ENCODE assay signal across 41 mouse cellular contexts in the genomic region with DNA sequence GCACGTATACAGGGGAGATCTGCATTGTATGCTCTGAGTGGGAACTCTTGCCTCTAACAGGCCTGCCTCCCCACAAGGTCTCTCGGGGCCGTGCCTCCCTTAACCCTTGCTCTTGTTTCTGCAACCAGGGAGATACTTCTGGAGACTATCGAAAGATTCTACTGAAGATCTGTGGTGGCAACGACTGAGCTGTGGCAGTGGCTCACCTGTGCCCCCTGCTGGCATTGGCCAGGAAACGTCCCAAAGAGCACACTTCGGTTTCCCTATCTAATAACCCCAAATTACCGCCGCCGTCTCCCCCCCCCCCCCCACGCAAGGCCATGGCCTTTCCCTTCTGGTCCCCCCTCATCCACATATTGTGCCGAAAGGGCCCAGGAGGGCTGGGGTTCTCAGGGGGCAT. TPM values are rescaled to one million over a fixed set of nuclear protein-coding genes. Genes with fewer than 3 reads are reported as not detected.
"Had no signal": no experiment of that assay in that cellular context is flagged by ENCODE, and none has a peak within 500 bp of the region (broad histone marks: within the 10 kb centered on the region; RNA-seq: fewer than 3 reads in every experiment).

No protein-coding gene starts in this region.

RNA-seq across cellular contexts. Expression of a gene that starts 16.9 kb away (rescaled TPM):
- polyA plus RNA-seq: inflammation-experienced regulatory T-cells, adult 6 months had no signal

RNA-seq across cellular contexts. Expression of a gene that starts 47.3 kb away (rescaled TPM):
- total RNA-seq: heart, postnatal 25 days; heart, postnatal 4 days had no signal
- polyA plus RNA-seq: inflammation-experienced regulatory T-cells, adult 6 months; kidney, adult 2 months; large intestine, adult 2 months had no signal

RNA-seq across cellular contexts. Expression of a gene that starts 55.7 kb away (rescaled TPM):
- total RNA-seq: heart, postnatal 10 days; heart, postnatal 14 days; heart, postnatal 25 days; heart, postnatal 36 days; heart, postnatal 4 days; hindbrain, postnatal 0 days; layer of hippocampus, adult 18-20 months; layer of hippocampus, adult 2 months; layer of hippocampus, adult 8-10 months; layer of hippocampus, postnatal 10 days; layer of hippocampus, postnatal 14 days; layer of hippocampus, postnatal 25 days; layer of hippocampus, postnatal 36 days; left cerebral cortex, adult 18-20 months; left cerebral cortex, adult 2 months had no signal
- polyA plus RNA-seq: heart, embryonic 10.5 days; heart, embryonic 11.5 days; heart, embryonic 12.5 days; heart, embryonic 13.5 days; heart, embryonic 14.5 days; heart, embryonic 15.5 days; heart, embryonic 16.5 days; heart, postnatal 0 days; hindbrain, embryonic 10.5 days; hindbrain, embryonic 11.5 days; hindbrain, embryonic 12.5 days; hindbrain, embryonic 13.5 days; hindbrain, embryonic 14.5 days; hindbrain, embryonic 15.5 days; hindbrain, embryonic 16.5 days; hindbrain, postnatal 0 days; intestine, embryonic 14.5 days; intestine, embryonic 15.5 days; intestine, embryonic 16.5 days; intestine, postnatal 0 days; kidney, adult 2 months; kidney, embryonic 14.5 days; kidney, embryonic 15.5 days; kidney, embryonic 16.5 days; kidney, postnatal 0 days; large intestine, adult 2 months had no signal

RNA-seq across cellular contexts. Expression of a gene that starts 56.4 kb away (rescaled TPM):
- total RNA-seq: heart, postnatal 10 days; heart, postnatal 14 days; heart, postnatal 25 days; heart, postnatal 36 days; heart, postnatal 4 days; hindbrain, postnatal 0 days; layer of hippocampus, adult 18-20 months; layer of hippocampus, adult 2 months; layer of hippocampus, adult 8-10 months; layer of hippocampus, postnatal 10 days; layer of hippocampus, postnatal 14 days; layer of hippocampus, postnatal 25 days; layer of hippocampus, postnatal 36 days; left cerebral cortex, adult 18-20 months; left cerebral cortex, adult 2 months had no signal
- polyA plus RNA-seq: heart, embryonic 10.5 days; heart, embryonic 11.5 days; heart, embryonic 12.5 days; heart, embryonic 13.5 days; heart, embryonic 14.5 days; heart, embryonic 15.5 days; heart, embryonic 16.5 days; heart, postnatal 0 days; hindbrain, embryonic 10.5 days; hindbrain, embryonic 11.5 days; hindbrain, embryonic 12.5 days; hindbrain, embryonic 13.5 days; hindbrain, embryonic 14.5 days; hindbrain, embryonic 15.5 days; hindbrain, embryonic 16.5 days; hindbrain, postnatal 0 days; inflammation-experienced regulatory T-cells, adult 6 months; intestine, embryonic 15.5 days; intestine, embryonic 16.5 days; kidney, embryonic 14.5 days; large intestine, adult 2 months had no signal
